Mouse (Mus musculus) MEL (cell line): ENCODE measurements around the gene Fastkd2. TPM values are rescaled to one million over a fixed set of nuclear protein-coding genes. Genes with fewer than 3 reads are reported as not detected.

Experiments used
- DNase-seq: peaks from one replicate; pipeline ENCODE4 v3.0.0; 2011; ENCODE audit warnings: low read depth, low spot score
- H3K27ac ChIP-seq: 2 replicates; pipeline ENCODE4 v1.5.1; 2012; ENCODE audit warnings: low read depth, mild to moderate bottlenecking, control low read depth, low read length, moderate library complexity; ENCODE audit not compliant: control insufficient read depth
- H3K27me3 ChIP-seq, 2 experiments: fragments of 150-350 bp in 1 of 2; sonication (generic) in 1 of 2; 2 replicates each; pipeline ENCODE4 v1.6.1; 2012; ENCODE audit warnings: low read length in 2 of 2, mild to moderate bottlenecking in 2 of 2, improper control_type of control experiment in 1 of 2, moderate library complexity in 1 of 2; ENCODE audit not compliant: insufficient read depth in 2 of 2, control insufficient read depth in 1 of 2
- H3K36me3 ChIP-seq, 2 experiments: 2 replicates each; pipeline ENCODE4 v1.6.1; 2012 to 2014; ENCODE audit warnings: low read length in 2 of 2, improper control_type of control experiment in 1 of 2, inconsistent platforms in 1 of 2, mild to moderate bottlenecking in 1 of 2; ENCODE audit not compliant: insufficient read depth in 2 of 2, control insufficient read depth in 1 of 2
- H3K4me1 ChIP-seq, 2 experiments: fragments of 150-350 bp in 1 of 2; sonication (generic) in 1 of 2; 2 replicates each; pipeline ENCODE4 v1.6.1; 2012; ENCODE audit warnings: low read length in 2 of 2, improper control_type of control experiment in 1 of 2, mild to moderate bottlenecking in 1 of 2; ENCODE audit not compliant: insufficient read depth in 2 of 2, control insufficient read depth in 1 of 2
- H3K4me3 ChIP-seq, 2 experiments: fragments of 150-350 bp in 1 of 2; sonication (generic) in 1 of 2; 2 replicates each; pipeline ENCODE4 v1.5.1; 2012; ENCODE audit warnings: low read depth in 2 of 2, low read length in 2 of 2, mild to moderate bottlenecking in 2 of 2, moderate library complexity in 2 of 2, control low read depth in 1 of 2, improper control_type of control experiment in 1 of 2; ENCODE audit not compliant: control insufficient read depth in 1 of 2, insufficient read depth in 1 of 2
- H3K79me2 ChIP-seq: 2 replicates; pipeline ENCODE4 v1.6.1; 2012; ENCODE audit warnings: mild to moderate bottlenecking, low read length, moderate library complexity; ENCODE audit not compliant: control insufficient read depth, poor library complexity, insufficient read depth
- H3K9ac ChIP-seq: 2 replicates; pipeline ENCODE4 v1.6.1; 2012; ENCODE audit warnings: low read depth, mild to moderate bottlenecking, control low read depth, low read length, moderate library complexity; ENCODE audit not compliant: control insufficient read depth, poor library complexity, severe bottlenecking
- H3K9me3 ChIP-seq: fragments of 150-350 bp; sonication (generic); replicated peaks from 2 replicates; pipeline ENCODE4 v1.6.1; 2012; ENCODE audit warnings: mild to moderate bottlenecking, low read length, improper control_type of control experiment, moderate library complexity; ENCODE audit not compliant: insufficient read depth
- CHD2 ChIP-seq: IDR thresholded peaks from 2 replicates; pipeline ENCODE4 v1.6.1; 2011; ENCODE audit warnings: low read length, improper control_type of control experiment
- CTCF ChIP-seq, 3 experiments: IDR thresholded peaks in 2 of 3; conservative IDR thresholded peaks in 1 of 3; 2 replicates each; pipeline ENCODE4 v1.5.1; 2011 to 2012; ENCODE audit warnings: low read length in 3 of 3, low read depth in 2 of 3, mild to moderate bottlenecking in 2 of 3, improper control_type of control experiment in 1 of 3, inconsistent platforms in 1 of 3, mixed read lengths in 1 of 3, moderate library complexity in 1 of 3; ENCODE audit not compliant: control insufficient read depth in 1 of 3, insufficient read depth in 1 of 3, poor library complexity in 1 of 3, severe bottlenecking in 1 of 3
- EP300 ChIP-seq, 2 experiments: IDR thresholded peaks; 2 replicates each; pipeline ENCODE4 v1.6.1; 2011; ENCODE audit warnings: improper control_type of control experiment in 2 of 2, low read length in 2 of 2, low read depth in 1 of 2, mild to moderate bottlenecking in 1 of 2
- HCFC1 ChIP-seq: IDR thresholded peaks from 2 replicates; pipeline ENCODE4 v1.6.1; 2012; ENCODE audit warnings: low read depth, mild to moderate bottlenecking, inconsistent platforms, low read length, improper control_type of control experiment, moderate library complexity
- MXI1 ChIP-seq: IDR thresholded peaks from 2 replicates; pipeline ENCODE4 v1.6.1; 2011; ENCODE audit warnings: mild to moderate bottlenecking, low read depth, low read length, improper control_type of control experiment
- NELFE ChIP-seq: IDR thresholded peaks from 2 replicates; pipeline ENCODE4 v1.6.1; 2011; ENCODE audit warnings: low read depth, low read length, improper control_type of control experiment
- POLR2AphosphoS5 ChIP-seq: IDR thresholded peaks from 2 replicates; pipeline ENCODE4 v1.6.1; 2012; ENCODE audit warnings: low read depth, borderline replicate concordance, mild to moderate bottlenecking, inconsistent platforms, low read length, moderate library complexity, mixed read lengths
- RAD21 ChIP-seq: IDR thresholded peaks from 2 replicates; pipeline ENCODE4 v1.6.1; 2011; ENCODE audit warnings: mild to moderate bottlenecking, low read depth, low read length, improper control_type of control experiment
- RCOR1 ChIP-seq: IDR thresholded peaks from 2 replicates; pipeline ENCODE4 v1.6.1; 2012; ENCODE audit warnings: low read depth, mild to moderate bottlenecking, inconsistent platforms, low read length, improper control_type of control experiment
- ZKSCAN1 ChIP-seq: IDR thresholded peaks from 2 replicates; pipeline ENCODE4 v1.6.1; 2012; ENCODE audit warnings: low read depth, mild to moderate bottlenecking, inconsistent platforms, low read length, improper control_type of control experiment, moderate library complexity
- ZMIZ1 ChIP-seq: IDR thresholded peaks from 2 replicates; pipeline ENCODE4 v1.6.1; 2012; ENCODE audit warnings: low read depth, mild to moderate bottlenecking, inconsistent platforms, low read length, improper control_type of control experiment, moderate library complexity
- ZNF384 ChIP-seq: IDR thresholded peaks from 2 replicates; pipeline ENCODE4 v1.6.1; 2012; ENCODE audit warnings: low read depth, mild to moderate bottlenecking, inconsistent platforms, low read length, improper control_type of control experiment
- polyA plus RNA-seq, 2 experiments: library from polyadenylated mRNA; stranded (reverse) in 1 of 2; unstranded in 1 of 2; fragments of >175 nt in 1 of 2; fragments of >200 nt in 1 of 2; gene quantifications; 2 replicates each; pipeline versions ENCODE4 v1.2.1 to v1.2.4; 2012; ENCODE audit warnings: low replicate concordance in 2 of 2, low read depth in 1 of 2; ENCODE audit not compliant: insufficient read length in 2 of 2, insufficient read depth in 1 of 2, missing spikeins in 1 of 2
- total RNA-seq: library from RNA; depleted of rRNA; stranded (reverse); fragments of 300-350 nt; gene quantifications from 2 replicates; pipeline ENCODE4 v1.2.3, GENCODE M21; 2012

Fastkd2 gene
- total and polyA plus RNA-seq, 3 experiments, result not detected

DNA sequence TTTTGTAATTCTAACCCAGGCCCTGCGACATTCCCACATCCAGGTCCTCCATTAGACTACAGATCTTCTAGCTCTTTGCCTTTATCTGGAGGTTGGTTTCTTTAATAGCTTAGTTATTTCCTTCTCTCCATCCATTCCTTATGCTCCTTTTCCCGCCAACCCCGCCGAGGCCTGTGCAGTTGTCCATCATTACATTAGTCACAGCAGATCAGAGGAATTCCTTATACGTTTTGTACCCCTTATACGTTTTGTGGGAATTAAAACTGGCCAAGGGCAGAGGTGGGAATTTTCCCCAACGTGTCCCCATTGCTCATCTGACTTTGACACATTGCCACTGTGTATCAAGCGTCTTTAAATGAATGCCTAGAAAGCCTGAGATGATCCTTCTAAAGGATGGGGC is 618 bp upstream of the Fastkd2 start:
- Histone ChIP-seq H3K9ac (no peak overlapping the region), H3K79me2 (no peaks in the 10 kb centered on the region), H3K27ac (no peak overlapping the region), H3K9me3 (no peaks in the 10 kb centered on the region), H3K27me3 (no peaks in the 10 kb centered on the region), H3K4me3 (no peak overlapping the region), H3K36me3 (no peaks in the 10 kb centered on the region), H3K4me1 (no peaks in the 10 kb centered on the region)
- no peak for DNase-seq
- TF ChIP-seq ZNF384 (no peak), RCOR1 (no peak), POLR2AphosphoS5 (no peak), ZKSCAN1 (no peak)

- Histone ChIP-seq H3K36me3 (no peaks in the 10 kb centered on the region), H3K4me3 (no peak overlapping the region), H3K27me3 (no peaks in the 10 kb centered on the region), H3K79me2 (no peaks in the 10 kb centered on the region), H3K4me1 (no peaks in the 10 kb centered on the region), H3K9ac (no peak overlapping the region), H3K27ac (no peak overlapping the region), H3K9me3 (no peaks in the 10 kb centered on the region)
- DNase-seq, result no peak
- TF ChIP-seq ZMIZ1 (no peak), RAD21 (no peak), MXI1 (no peak), ZKSCAN1 (no peak)
Observed at GRCm38 (mm10) chr1:63756005-63756404, 25.6 kb downstream of the Fastkd2 start.

GRCm38 (mm10) chr1:63763212-63763694 is 32.8 kb downstream of the Fastkd2 start:
- no peak overlapping the region for H3K27ac ChIP-seq
- TF ChIP-seq ZNF384, result no peak
- peak; percentile 28 for TF ChIP-seq RAD21
- peak in 1 of 3 experiments; percentile 23; a peak in 2 of 6 replicates for TF ChIP-seq CTCF (IDR thresholded peaks at IDR 0.05 in 2 of 3, conservative IDR thresholded peaks at IDR 0.05 in 1 of 3; ENCODE audit: control insufficient read depth in 1 of 3, insufficient read depth in 1 of 3, low read depth in 2 of 3, low read length in 3 of 3, poor library complexity in 1 of 3, severe bottlenecking in 1 of 3)
- no peak overlapping the region for H3K4me3 ChIP-seq
- DNase-seq, result no peak
- H3K36me3 ChIP-seq, result no peaks in the 10 kb centered on the region
- no peak overlapping the region for H3K9ac ChIP-seq
- no peaks in the 10 kb centered on the region for H3K9me3 ChIP-seq
- no peaks in the 10 kb centered on the region for H3K4me1 ChIP-seq
- H3K27me3 ChIP-seq, result no peaks in the 10 kb centered on the region
- H3K79me2 ChIP-seq, result no peaks in the 10 kb centered on the region

DNA sequence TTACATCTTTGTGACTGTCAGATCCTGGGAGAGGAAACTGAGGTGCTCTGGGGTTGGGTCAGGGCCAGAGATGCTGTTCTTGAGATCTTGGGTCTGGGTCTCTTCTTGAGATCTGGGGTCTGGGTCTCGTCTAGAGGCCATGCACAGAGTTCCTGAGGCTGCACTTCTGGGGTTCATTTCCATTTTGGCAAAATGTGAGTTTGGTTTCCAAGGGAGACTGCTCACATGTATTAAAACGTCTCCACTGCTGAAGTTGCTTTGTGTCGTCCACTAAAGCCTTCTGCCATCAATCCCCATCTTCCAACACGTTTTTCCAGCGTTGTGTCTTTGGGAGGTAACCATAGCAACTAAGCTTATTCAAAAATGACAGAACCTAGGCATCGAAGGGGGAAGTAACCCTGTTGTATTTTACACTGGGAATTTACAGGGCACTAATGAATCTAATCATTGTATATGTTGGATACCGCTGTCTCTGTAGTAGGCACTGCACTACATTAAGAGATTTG is 33.5 kb downstream of the Fastkd2 start:
- Histone ChIP-seq H3K36me3 (no peaks in the 10 kb centered on the region), H3K9me3 (no peaks in the 10 kb centered on the region), H3K4me1 (no peaks in the 10 kb centered on the region)

More for the DNA sequence above, 33.5 kb downstream of the Fastkd2 start:
- H3K27ac ChIP-seq, result no peak overlapping the region
- no peaks in the 10 kb centered on the region for H3K27me3 ChIP-seq
- no peak overlapping the region for H3K9ac ChIP-seq
- DNase-seq, result no peak
- H3K79me2 ChIP-seq, result no peaks in the 10 kb centered on the region
- H3K4me3 ChIP-seq, result no peak overlapping the region
- no peak for TF ChIP-seq NELFE
- TF ChIP-seq CHD2, result no peak
- no peak for TF ChIP-seq POLR2AphosphoS5
- no peak for TF ChIP-seq HCFC1
- TF ChIP-seq EP300 (IDR thresholded peaks at IDR 0.05; ENCODE audit: low read depth in 1 of 2, low read length in 2 of 2), result no peak
